Mouse (Mus musculus) ES-Bruce4 (cell line): ENCODE measurements around the gene C1qtnf6. TPM values are rescaled to one million over a fixed set of nuclear protein-coding genes. Genes with fewer than 3 reads are reported as not detected.

Source experiments
- H3K27ac ChIP-seq: 2 replicates; pipeline ENCODE4 v1.5.1; 2012; ENCODE audit warnings: low read length, inconsistent platforms; ENCODE audit not compliant: insufficient read depth
- H3K27me3 ChIP-seq: 2 replicates; pipeline ENCODE4 v1.6.1; 2012; ENCODE audit warnings: mild to moderate bottlenecking, low read length, inconsistent platforms; ENCODE audit not compliant: control insufficient read depth, poor library complexity, insufficient read depth, severe bottlenecking
- H3K36me3 ChIP-seq: 2 replicates; pipeline ENCODE4 v1.6.1; 2012; ENCODE audit warnings: inconsistent platforms, mild to moderate bottlenecking, low read length, moderate library complexity; ENCODE audit not compliant: control insufficient read depth, poor library complexity, insufficient read depth, severe bottlenecking
- H3K4me1 ChIP-seq: one replicate; pipeline ENCODE4 v1.8.1; 2011; ENCODE audit warnings: low read length; ENCODE audit not compliant: control insufficient read depth, insufficient read depth
- H3K4me3 ChIP-seq: 2 replicates; pipeline ENCODE4 v1.5.1; 2011; ENCODE audit warnings: low read depth, mild to moderate bottlenecking, low read length
- H3K9ac ChIP-seq: 2 replicates; pipeline ENCODE4 v1.6.1; 2012; ENCODE audit warnings: low read depth, mild to moderate bottlenecking, inconsistent platforms; ENCODE audit not compliant: poor library complexity, severe bottlenecking
- H3K9me3 ChIP-seq: replicated peaks from 2 replicates; pipeline ENCODE4 v1.6.1; 2012; ENCODE audit warnings: mild to moderate bottlenecking, low read length, inconsistent platforms; ENCODE audit not compliant: control insufficient read depth, poor library complexity, insufficient read depth, severe bottlenecking
- CTCF ChIP-seq: IDR thresholded peaks from one replicate; pipeline ENCODE4 v1.8.1; 2011; ENCODE audit warnings: low read depth, low read length
- EP300 ChIP-seq: IDR thresholded peaks from 2 replicates; pipeline ENCODE4 v1.6.1; 2011; ENCODE audit warnings: low read depth, low read length; ENCODE audit not compliant: insufficient read depth
- POLR2A ChIP-seq: IDR thresholded peaks from one replicate; pipeline ENCODE4 v1.8.1; 2011; ENCODE audit warnings: low read length; ENCODE audit not compliant: insufficient read depth
- polyA plus RNA-seq: library from polyadenylated mRNA; stranded (reverse); fragments of >200 nt; gene quantifications from 2 replicates; pipeline ENCODE4 v1.2.4, GENCODE M21; 2011; ENCODE audit warnings: low read depth; ENCODE audit not compliant: missing spikeins, insufficient read depth, insufficient read length

Gene C1qtnf6
- polyA plus RNA-seq, 1 experiment = 5.1 TPM

DNA sequence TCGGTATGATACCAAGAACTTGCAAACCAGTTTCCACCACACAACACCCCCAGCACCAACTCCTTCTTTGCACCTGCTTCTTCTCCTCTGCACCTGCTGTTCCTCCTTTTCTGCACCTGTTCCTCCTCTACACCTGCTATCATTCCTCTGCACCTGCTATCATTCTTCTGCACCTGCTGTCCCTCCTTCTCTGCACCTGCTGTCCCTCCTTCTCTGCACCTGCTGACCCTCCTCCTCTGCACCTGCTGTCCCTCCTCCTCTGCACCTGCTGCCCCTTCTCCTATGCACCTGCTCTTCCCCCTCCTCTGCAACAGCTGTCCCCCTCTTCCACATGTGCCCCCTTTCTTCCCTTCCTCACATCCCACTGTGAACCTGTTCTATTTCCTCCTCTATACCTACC lies 44.7 kb downstream of the C1qtnf6 start:
- H3K9me3 ChIP-seq = no peaks in the 10 kb centered on the region
- no peak overlapping the region for H3K9ac ChIP-seq
- H3K27me3 ChIP-seq = no peaks in the 10 kb centered on the region
- H3K36me3 ChIP-seq = no peaks in the 10 kb centered on the region
- no peak overlapping the region for H3K4me3 ChIP-seq
- no peaks in the 10 kb centered on the region for H3K4me1 ChIP-seq
- no peak for TF ChIP-seq EP300
- TF ChIP-seq POLR2A = no peak
- no peak for TF ChIP-seq CTCF
- no peak overlapping the region for H3K27ac ChIP-seq

DNA sequence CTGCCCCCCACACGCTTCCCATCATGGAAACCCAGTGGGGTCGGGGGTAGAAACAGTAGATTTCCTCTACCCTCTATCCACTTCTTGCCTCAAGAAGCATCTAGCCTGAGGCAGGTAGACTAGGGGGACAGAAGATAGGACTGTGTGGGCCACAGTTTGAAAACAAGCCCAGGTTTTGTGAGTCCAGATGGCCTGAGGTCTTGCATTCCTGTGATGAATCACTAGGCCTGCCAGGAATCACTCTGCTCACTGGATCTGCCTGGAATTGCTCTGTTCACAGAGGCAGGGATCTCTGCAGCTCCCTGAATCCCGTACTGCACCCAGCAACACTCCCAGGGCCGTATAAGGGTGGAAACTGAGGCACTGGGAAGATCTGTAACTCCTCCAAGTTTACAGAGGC lies 47.9 kb downstream of the C1qtnf6 start:
- Histone ChIP-seq H3K4me1 (no peaks in the 10 kb centered on the region), H3K27me3 (no peaks in the 10 kb centered on the region), H3K9me3 (no peaks in the 10 kb centered on the region), H3K27ac (no peak overlapping the region), H3K9ac (no peak overlapping the region), H3K4me3 (no peak overlapping the region), H3K36me3 (no peaks in the 10 kb centered on the region)
- TF ChIP-seq CTCF (no peak), EP300 (no peak), POLR2A (no peak)

DNA sequence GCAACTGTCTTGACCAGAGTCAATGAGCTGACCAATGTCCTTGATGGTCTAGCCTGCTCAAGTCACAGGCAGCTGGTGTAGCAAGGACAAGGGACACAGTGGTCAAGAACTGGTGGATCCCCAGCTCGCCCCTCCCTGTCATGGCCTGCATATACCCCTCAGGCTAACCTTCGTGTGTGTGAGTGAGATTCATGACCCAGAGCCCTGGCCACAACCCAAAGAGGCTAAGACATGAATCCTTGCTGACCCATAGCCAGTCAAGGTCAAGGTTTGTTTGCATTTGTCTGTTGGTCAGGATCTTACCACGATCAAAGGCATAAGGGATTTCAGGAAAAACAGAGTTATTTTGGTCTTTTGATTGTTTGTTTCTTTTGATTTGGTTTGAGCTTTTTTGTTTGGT lies 48.7 kb downstream of the C1qtnf6 start:
- Histone ChIP-seq H3K27me3 (no peaks in the 10 kb centered on the region), H3K9me3 (no peaks in the 10 kb centered on the region), H3K36me3 (no peaks in the 10 kb centered on the region), H3K4me1 (no peaks in the 10 kb centered on the region), H3K9ac (no peak overlapping the region), H3K27ac (no peak overlapping the region), H3K4me3 (no peak overlapping the region)
- TF ChIP-seq CTCF (no peak), POLR2A (no peak), EP300 (no peak)

DNA sequence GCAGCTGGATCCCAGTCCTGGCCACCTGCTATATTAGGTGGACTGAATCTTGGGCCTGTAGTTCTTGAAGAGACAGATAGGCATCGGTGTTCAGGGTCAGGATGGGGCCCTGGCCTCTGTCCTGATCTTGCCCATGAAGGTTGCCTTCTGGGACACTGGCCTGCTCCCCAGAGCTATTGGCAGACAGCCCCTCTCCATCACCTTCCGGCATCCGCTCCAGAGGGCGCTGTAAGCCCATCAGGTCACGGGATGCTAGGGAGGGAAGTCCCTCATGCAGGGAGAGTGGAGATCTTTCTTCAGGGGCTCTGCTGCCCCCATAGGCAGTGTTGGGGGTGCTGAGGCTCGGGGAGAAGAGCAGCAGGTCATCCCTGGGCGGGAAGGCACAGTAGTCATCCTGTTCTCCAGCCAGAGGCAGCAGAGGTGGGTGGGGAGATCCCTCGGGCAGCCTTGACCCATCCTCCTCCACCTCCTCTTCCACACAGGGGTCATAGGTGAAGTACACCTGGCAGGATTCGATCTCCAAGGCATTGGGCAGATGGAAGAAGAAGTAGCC lies 49.7 kb downstream of the C1qtnf6 start:
- Histone ChIP-seq H3K9ac (no peak overlapping the region), H3K27ac (no peak overlapping the region), H3K27me3 (no peaks in the 10 kb centered on the region), H3K4me3 (no peak overlapping the region), H3K9me3 (no peaks in the 10 kb centered on the region), H3K4me1 (no peaks in the 10 kb centered on the region), H3K36me3 (no peaks in the 10 kb centered on the region)
- no peak for TF ChIP-seq EP300
- TF ChIP-seq CTCF = peak; percentile 46

DNA sequence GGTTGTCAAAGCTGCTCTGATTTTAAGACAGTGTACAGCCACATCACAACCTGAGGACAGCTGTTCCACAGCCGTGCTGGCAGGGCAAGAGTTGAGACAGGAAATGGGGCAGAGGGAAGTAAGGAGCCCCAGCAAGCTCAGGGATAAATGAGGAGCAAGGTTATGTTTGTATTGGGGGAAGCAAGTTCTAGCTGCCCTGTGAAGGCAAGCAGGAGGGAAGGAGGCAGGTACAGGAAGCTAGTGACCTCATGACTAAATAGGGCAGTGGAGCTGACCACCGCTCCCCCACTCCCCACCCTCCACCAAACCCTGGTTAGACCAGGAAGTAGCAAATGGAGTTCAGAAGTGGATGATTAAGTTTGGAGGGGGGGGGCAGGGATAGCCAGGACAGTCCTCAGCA lies 50.2 kb downstream of the C1qtnf6 start:
- Histone ChIP-seq H3K9ac (no peak overlapping the region), H3K36me3 (no peaks in the 10 kb centered on the region), H3K27me3 (no peaks in the 10 kb centered on the region), H3K27ac (no peak overlapping the region), H3K4me1 (no peaks in the 10 kb centered on the region), H3K9me3 (no peaks in the 10 kb centered on the region), H3K4me3 (no peak overlapping the region)
- TF ChIP-seq EP300 = no peak

DNA sequence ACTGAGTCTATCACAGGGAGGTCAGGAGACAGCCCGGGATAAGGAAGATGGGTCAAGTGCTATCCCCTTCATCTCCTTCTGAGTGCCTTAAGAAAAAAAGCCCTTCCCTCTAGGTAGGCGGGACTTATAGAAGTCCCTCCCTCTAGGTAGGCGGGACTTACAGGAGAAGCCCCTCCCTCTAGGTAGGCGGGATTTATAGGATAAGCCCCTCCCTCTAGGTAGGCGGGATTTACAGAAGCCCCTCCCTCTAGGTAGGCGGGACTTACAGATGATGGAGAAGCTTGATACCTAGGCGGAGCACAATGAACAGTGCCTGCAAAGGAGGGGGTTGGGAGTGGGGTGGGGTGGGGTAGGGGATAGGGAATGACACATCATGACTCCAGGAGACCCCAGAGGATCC lies 51.1 kb downstream of the C1qtnf6 start:
- no peak for TF ChIP-seq POLR2A
- no peak for TF ChIP-seq CTCF
- TF ChIP-seq EP300 = no peak

DNA sequence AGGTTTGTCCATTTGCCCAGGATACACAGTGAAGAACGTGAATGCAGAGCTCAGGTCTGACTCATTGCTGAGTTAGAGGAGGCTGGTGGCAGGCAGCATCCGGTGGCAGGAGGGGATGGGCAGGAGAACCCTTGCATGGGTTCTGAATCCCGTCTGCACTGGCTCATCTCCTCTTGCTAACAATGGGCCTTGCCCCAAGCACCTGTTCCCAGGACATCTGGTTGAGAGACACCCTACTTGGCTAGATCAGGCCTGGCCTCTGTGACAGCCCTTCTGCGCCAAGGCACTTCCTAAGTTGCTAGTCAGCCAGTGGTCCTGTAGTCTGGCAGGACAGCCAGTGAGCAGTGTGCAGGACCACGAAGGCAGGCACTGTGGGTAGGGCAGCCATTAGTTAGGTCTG lies 51.7 kb downstream of the C1qtnf6 start:
- Histone ChIP-seq H3K36me3 (no peaks in the 10 kb centered on the region), H3K9me3 (no peaks in the 10 kb centered on the region), H3K4me3 (no peak overlapping the region), H3K27me3 (no peaks in the 10 kb centered on the region), H3K27ac (no peak overlapping the region), H3K4me1 (no peaks in the 10 kb centered on the region), H3K9ac (no peak overlapping the region)
- TF ChIP-seq EP300 = no peak
- TF ChIP-seq POLR2A = no peak
- TF ChIP-seq CTCF = no peak

More for the DNA sequence above, 51.1 kb downstream of the C1qtnf6 start:
- H3K27me3 ChIP-seq = no peaks in the 10 kb centered on the region
- no peaks in the 10 kb centered on the region for H3K36me3 ChIP-seq
- H3K9ac ChIP-seq = no peak overlapping the region
- no peaks in the 10 kb centered on the region for H3K9me3 ChIP-seq
- no peak overlapping the region for H3K27ac ChIP-seq
- H3K4me3 ChIP-seq = no peak overlapping the region
- H3K4me1 ChIP-seq = no peaks in the 10 kb centered on the region
